Mouse (Mus musculus): ENCODE results near the gene Znhit3. TPM values are rescaled to one million over a fixed set of nuclear protein-coding genes. Genes with fewer than 3 reads are reported as not detected.

Znhit3 gene
- total RNA-seq, 2 experiments from 2014 or later, result 32.6 to 36.0 TPM

DNA sequence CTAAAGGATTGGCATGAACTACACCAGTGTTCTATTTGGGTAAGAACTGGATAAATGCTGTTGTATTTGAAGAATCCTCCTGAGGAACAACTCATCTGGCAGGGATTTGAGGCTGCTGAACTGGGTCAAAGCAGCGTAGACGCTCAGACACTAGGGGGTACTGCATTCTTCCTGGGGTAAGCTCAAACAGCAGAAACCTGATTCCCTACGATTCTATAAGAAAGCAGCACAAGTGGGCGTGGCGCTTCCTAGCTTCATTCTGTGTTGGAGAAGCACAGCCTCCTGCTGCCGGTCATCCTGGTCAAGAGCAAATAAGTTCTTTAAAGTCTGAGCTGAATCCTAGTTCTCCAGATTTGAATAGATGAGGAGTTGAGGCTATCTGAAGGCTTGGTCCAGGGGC lies 16.1 kb upstream of the Znhit3 start:
- ATAC-seq (replicated peaks; ENCODE audit: poor library complexity, severe bottlenecking), result no peak

DNA sequence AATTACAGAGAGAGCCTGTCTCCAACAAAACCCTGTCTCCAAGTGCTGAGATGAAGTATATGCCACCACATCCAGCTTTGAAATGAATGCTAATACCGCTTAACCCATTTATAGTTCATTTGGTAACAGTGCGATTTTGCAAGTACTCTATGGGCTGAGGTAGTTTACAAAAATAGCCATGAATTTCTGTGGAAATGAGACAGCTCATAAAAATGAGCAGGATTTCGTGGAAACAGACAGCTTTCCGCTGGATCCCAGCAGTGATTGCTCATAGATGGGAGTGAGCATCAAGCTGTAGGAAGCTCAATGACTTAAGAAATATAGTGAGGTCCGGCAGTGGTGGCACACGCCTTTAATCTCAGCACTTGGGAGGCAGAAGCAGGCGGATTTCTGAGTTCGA lies 4.8 kb upstream of the Znhit3 start:
- no peak for ATAC-seq (replicated peaks; ENCODE audit: poor library complexity, severe bottlenecking)

DNA sequence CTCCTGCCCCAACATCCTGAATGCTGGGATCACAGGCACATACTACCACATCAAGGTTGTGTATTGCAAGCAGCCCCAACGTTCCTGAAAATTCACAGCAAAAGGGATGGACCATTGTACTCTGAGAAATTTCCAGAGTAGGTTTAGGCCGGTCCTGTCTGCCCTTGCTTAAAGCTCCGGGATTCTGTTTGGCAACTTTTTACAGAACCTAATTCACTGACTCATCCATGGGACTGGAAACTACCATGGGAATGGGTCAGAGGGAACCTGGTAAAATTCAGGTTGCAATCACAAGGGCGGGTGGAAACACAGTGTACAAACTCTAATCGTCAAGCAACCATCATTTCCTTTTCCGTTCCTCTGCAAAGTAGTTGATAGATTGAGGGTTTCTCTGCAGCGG lies 3.8 kb upstream of the Znhit3 start:
- ATAC-seq (replicated peaks; ENCODE audit: poor library complexity, severe bottlenecking), result no peak

DNA sequence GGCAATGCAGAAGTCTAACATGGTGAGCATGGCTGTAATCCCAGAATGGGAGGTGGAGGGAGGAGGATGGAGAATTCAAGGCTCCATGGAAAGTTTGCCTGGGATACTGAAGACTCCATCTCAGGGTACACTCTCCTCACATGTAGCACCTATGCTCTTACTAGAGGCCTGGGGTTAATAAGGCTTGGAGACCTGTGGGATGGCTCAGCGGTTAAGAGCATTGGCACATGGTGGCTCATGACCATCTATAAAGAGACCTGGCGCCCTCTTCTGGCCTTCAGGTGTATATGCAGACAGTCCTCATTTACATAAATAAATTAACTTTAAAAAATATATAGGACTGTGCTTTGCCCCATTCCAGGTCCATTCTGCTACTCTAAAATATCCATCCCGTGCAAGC lies 3.1 kb upstream of the Znhit3 start:
- ATAC-seq (replicated peaks; ENCODE audit: poor library complexity, severe bottlenecking), result peak; percentile 38; the same call in 1 of the 2 replicates

DNA sequence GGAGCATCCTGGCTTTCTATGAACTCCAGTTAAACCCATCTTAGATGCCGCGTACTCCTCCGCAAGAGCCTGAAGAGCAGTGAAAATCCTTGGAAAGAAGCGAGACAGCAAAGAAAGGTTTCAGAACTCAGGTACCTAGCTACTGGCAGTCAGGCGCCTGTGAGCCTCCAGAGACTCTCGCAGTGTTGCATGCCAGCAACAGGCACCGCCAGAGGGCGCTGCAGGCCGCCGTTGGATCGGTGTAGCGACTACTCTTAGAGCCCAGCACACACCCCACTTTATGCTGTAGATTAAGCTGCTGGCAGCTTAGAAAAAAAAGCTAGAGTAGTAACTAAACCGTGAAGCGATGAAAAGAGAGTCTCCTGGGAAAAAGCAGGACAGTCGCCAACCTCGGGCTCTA lies 2.3 kb upstream of the Znhit3 start:
- peak; percentile 56; the same call in 1 of the 2 replicates for ATAC-seq (replicated peaks; ENCODE audit: poor library complexity, severe bottlenecking)

DNA sequence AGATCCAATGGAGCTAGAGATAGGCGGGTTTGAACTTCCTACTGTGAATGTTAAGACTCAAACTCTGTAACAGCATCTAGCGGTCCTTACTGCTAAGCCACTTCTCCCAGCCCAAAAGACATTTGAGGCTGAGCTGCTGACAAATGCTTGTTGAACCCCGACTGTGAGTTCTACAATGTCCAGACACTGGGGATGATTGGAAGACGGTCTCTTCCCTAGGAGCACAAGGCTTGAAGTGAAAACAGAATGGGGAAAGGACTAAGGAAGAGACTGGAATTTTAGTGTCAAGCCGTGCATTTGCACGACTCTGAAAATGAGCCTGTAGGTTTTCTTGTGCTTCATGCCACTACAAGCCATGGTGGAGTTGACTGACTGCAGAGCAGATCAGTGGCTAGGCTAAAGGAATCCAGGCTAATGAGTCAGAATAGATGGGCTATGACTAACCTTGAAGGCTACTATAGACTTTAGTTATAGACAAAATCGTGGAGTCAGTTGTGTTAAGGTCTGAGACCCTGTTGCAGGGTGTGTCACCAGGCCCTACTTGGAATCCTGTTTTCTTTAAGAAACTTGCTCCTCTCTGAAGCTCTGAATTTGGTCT lies 636 bp upstream of the Znhit3 start:
- ATAC-seq (replicated peaks; ENCODE audit: poor library complexity, severe bottlenecking), result no peak

DNA sequence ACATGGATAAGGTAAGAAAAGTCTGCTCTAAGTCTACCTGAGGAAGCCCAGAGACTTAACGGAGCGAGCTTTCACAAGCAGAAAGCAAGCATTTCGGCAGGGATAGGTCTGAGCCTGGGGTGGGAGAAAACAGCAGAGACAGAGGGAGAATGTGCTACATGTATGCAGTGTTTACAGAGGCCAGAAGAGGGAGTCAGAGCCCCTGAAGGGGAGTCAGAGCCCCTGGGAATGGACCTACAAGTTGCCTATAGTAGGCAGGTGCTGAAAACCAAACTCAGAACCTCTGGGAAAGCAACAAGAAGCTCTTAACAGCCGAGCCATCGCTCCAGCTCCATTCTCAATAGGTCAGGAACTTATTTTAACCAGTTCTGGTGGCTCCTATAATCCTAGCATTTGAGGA lies 1.5 kb downstream of the Znhit3 start:
- peak; percentile 21; the same call in 1 of the 2 replicates for ATAC-seq (replicated peaks; ENCODE audit: poor library complexity, severe bottlenecking)

DNA sequence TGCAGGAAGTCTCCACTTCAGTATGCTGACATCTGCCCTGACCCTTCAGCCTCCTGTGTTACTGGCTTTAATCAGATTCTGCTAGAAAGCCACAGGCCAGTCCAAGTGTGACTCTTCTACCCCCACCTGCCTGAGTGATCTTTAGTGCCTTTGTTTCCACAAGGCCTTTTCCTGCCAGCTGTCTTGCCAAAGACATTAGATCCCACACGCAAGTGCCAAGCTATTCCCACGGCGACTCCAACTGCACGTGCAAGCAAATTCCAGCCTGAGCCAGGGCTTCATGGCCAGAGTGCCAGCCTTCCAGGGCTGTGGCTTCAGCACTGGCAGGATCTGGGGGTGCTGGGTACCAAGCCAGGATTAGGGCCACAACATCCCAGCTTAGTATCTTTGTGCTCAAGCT lies 5.8 kb downstream of the Znhit3 start:
- no peak for ATAC-seq (replicated peaks; ENCODE audit: poor library complexity, severe bottlenecking)

DNA sequence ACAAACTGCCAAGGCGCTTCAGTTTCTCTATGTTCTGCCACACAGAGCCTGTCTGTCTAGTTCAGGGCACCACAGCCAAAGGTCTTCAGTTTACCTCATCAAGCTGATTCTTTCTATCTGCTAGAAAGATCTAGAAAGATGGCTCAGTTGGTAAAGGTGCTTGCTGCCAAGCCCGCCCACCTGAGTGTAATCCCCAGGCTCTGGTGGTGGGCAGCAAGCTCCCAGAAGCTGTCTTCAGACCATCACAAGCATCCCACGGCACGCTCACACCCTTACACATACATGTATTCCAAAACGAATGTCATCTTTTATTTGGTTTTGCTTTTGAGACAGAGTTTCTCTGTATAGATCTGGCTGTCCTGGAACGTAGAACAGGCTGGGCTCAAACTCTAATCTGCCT lies 7.7 kb downstream of the Znhit3 start:
- ATAC-seq (replicated peaks; ENCODE audit: poor library complexity, severe bottlenecking), result no peak

DNA sequence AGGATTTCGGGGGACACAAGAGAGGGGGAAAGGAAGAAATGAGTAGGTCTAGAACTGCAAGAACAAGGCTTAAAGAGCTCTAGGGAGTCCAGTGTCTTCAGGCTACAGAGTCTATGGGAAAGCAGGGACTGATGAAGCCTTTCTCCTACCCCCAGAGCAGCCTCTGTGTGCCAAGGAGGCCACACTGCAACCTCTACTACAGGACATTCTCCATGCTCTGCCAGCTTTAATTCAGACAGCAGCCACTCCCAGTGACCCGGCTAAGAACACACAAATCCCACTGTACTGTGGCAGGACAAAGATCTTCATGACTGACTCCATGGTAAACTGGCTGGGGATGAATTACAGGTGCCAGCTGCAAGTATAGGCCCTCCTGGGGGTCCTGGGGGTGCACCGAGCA lies 9.1 kb downstream of the Znhit3 start:
- ATAC-seq (replicated peaks; ENCODE audit: poor library complexity, severe bottlenecking), result no peak

DNA sequence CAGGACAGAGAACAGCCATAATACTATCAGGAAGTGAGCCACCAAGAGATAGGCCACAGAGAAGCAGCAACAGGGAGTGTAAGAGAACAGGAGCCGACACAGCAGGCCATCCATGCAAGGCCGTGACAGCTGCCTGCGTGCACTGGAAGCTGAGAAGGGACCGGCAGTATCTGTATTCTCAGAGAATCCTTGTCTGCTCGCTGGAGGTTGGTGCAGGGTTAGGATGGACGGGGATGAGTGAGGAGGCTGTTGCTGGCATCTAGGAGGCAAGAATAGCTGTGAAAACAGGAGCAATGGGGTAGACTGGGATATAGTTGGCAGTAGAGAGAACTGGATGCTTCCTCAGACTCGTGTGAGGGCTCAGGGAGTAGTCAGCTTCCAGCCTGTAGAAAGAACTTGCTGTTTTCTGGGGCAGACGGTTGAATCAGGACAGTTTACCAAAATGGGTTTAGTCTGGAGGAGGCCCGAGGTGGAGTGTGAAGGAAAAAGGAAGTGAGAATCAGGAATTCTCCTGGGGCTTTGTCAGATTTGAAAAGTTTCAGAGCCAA lies 11.5 kb downstream of the Znhit3 start:
- no peak for ATAC-seq (replicated peaks; ENCODE audit: poor library complexity, severe bottlenecking)

DNA sequence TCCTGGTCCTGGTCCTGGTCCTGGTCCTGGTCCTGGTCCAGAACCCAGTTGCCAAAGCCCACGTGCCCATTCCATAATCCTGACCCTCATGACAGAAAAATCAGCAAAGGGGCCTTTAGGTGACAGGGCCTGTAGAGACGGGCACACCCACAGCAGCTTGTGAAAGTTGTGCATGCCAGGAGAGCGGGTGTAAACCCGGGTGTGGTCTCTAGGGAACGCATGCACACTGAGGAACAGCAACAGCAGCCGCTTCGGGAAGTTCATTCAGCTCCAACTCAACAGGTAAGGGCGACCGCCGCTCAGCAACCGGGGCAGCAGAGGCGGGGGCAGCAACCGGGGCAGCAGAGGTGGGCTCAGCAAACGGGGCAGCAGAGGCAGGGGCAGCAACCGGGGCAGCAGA lies 23.1 kb downstream of the Znhit3 start:
- no peak for ATAC-seq (replicated peaks; ENCODE audit: poor library complexity, severe bottlenecking)

DNA sequence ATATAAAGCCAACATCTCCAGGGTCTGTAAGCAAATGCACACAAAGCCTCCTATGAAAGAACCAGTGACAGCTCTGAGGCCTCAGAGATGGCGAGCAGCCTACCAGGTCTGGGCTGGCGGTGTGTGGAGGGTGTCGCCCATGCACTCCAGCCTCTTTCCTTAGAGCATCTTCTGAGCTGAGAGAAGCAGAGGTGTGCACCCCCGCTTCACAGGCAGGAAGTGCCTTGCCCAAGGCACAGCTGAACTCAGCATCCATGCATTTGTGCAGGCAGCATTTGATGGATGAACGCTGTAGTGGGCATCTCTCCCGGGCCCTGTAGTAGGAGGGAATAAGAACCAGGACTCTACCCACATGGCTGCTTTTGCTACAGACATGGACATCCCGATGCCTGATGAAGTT lies 24.5 kb downstream of the Znhit3 start:
- ATAC-seq (replicated peaks; ENCODE audit: poor library complexity, severe bottlenecking), result no peak

DNA sequence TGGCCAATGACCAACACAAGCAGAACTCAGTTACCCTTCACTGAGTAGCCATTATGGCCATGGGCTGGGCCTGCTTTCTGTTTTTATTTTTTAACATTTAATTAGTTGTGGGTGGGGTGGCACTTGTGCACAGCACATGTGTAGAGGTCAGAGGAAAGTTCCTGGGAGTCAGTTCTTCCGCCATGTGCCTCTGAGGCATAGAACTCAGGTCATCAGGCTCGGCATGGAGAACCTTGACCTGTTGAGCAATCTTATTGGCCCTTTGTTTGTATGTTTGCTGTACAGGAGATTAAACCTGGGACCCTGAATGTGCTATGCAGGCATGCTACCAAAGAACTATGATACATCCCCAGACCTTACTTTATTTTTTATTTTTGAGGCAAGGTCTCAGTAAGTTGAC lies 26.7 kb downstream of the Znhit3 start:
- ATAC-seq (replicated peaks; ENCODE audit: poor library complexity, severe bottlenecking), result no peak

DNA sequence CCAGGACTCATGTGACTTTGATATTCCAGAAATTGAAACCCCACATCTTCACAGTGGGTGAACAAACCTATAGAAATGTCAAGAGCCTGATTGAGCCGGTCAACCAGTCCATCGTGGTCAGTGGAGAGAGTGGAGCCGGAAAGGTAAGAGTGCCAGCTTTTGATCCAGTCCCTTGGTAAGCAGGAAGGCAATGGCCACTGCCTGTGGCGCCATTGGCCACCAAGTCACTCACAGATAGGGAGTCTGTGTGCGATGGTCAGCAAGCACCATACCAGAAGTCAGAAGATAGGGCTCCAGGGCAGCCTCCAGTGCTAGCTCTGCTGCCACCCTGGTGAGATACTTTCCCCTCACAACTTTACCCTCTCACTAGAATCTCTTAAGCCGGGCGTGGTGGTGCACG lies 28.1 kb downstream of the Znhit3 start:
- no peak for ATAC-seq (replicated peaks; ENCODE audit: poor library complexity, severe bottlenecking)

DNA sequence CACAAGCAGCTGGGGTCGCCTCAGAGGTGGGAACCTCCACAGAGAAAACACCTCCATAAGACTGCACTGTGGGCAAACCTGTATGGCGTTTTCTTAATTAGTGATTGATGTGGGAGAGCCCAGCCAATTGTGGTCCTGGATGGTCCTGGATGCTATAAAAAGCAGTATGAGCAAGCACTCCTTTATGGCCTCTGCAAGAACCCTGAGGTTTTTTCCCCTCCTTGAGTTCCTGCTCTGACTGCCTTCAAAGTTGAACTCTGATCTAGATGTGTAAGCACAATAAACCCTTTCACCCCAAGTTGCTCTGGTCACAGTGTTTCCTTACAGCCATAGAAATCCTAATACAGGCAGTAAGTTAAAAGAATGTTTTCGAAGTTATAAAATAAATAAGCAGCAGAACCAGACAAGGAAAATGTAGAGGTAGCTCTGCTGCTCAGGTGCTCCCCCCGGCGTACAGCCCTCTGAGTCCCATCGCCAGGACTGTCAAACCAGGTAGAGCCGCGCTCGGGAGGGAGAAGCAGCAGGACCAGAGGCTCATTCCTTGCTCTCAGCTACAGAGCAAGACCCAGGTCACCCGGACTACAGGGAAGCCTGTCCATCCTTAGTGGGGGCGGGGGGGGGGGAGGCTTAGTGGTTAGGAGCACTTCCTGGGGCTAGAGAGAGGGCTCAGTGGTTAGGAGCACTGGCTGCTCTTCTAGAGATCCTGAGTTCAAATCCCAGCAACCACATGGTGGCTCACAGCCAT lies 29.2 kb downstream of the Znhit3 start:
- ATAC-seq (replicated peaks; ENCODE audit: poor library complexity, severe bottlenecking), result no peak

DNA sequence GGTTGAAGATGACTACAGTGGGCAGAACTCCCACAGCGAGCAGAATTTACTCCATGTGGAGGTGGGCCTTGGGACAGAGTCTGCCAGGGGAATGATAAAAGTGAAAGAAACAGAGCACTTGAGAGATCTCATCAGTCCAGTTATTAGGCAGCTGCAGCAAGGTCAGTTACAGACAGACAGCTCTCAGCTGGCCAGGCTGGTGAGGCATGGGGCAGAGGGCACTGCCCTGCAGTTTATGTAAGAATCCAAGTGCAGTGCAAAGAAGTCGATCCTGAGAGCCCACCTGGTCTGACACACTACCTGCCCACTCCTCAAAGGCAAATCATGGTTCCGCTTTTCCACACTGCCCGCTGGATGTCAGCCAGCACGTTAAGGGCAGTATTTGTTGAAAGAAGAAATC lies 29.9 kb downstream of the Znhit3 start:
- ATAC-seq (replicated peaks; ENCODE audit: poor library complexity, severe bottlenecking), result no peak

DNA sequence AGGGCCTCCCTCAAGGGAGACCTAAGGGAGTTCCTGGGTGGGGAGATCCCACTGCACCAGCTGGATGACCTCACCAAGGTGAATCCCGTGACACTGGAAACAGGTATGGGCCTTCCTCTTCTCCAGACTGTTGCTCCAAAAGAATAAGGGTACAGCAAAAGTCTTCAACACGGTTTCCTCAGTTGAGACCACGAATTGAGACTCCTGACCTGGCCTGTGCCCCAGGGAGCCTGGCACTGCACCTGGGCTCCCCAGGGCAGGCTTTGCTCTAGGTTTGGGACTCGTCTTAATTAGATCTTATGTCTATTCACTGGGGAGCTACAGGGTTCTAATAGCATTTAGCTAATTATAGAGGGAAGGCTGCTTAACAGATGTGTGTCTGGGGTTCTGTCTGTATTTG lies 30.9 kb downstream of the Znhit3 start:
- ATAC-seq (replicated peaks; ENCODE audit: poor library complexity, severe bottlenecking), result no peak

DNA sequence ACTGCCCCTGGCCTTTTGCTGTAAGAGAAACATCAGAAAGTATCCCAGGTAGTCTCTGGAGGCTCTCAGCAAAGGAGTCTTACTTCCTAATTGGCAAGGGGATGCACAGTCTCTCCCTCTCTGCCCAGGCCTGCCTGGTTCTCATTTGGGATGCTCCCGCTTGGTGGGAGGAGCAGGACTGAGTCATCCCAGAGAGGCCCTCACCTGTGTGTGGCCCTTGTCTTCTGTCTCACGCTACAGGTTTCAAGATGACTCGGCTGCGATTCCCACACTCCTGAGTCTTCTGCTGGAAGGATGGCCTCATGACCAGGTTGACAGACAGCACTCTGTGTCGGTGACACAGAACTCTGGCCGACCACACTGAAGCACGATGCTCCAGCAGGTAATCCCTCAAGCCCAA lies 33.8 kb downstream of the Znhit3 start:
- ATAC-seq (replicated peaks; ENCODE audit: poor library complexity, severe bottlenecking), result no peak

DNA sequence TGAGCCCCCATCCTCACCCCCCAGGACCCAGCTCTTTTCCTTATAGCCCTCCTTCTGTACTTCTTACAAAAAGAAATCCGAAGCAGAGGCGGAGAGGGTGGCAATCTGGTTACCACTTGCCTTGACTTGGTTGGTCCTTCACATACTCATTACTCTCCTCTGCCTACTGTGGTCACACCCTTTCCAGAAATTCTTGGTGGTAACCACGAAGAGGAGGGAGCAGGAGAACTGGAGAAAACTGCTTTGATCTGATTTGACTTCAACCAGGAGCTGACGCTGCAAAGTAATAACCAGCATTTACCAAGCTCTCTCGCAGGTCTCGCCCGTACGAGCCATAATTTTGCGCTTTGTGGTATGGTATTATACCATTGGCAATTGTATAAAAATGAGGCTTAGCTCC lies 35.2 kb downstream of the Znhit3 start:
- no peak for ATAC-seq (replicated peaks; ENCODE audit: poor library complexity, severe bottlenecking)

DNA sequence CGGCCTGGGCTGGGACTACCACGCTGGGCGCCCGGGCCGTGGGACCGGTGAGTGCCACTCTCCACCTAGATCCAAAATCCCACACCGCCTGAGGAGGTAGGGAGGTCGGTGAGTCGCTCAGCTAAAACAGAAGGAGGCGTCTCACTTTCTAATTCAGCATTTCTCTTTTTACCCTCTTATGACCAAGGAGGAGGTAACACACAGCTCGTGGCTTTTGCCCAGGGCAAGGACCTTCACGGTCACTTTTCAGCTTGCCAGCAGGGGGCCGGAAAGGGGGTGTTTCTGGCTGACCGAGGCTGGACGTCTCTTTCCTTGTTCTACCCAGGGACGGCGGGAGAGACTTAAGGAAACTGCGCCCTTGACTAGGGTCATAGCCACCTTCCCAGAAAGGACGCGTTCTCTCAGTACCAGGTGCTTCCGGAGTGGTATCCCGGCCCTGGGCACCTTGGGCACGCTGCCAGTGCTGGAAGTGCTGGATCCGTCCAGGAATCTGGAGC lies 35.7 kb downstream of the Znhit3 start:
- ATAC-seq (replicated peaks; ENCODE audit: poor library complexity, severe bottlenecking), result peak; percentile 65

Measured in granulocyte monocyte progenitor cell, adult 5-6 weeks (primary cell).